Mouse (Mus musculus): ENCODE data around the gene Orc2.

Orc2 gene

GRCm38 (mm10) chr1:58504577-58505254, at the start of gene Orc2:
Orc2 (minus strand) TSS chr1:58505109.
- peak; percentile 86 to 91 for DNase-seq

GRCm38 (mm10) chr1:58541386-58541785, 36.5 kb upstream of the Orc2 start:
- no peak for DNase-seq

DNA sequence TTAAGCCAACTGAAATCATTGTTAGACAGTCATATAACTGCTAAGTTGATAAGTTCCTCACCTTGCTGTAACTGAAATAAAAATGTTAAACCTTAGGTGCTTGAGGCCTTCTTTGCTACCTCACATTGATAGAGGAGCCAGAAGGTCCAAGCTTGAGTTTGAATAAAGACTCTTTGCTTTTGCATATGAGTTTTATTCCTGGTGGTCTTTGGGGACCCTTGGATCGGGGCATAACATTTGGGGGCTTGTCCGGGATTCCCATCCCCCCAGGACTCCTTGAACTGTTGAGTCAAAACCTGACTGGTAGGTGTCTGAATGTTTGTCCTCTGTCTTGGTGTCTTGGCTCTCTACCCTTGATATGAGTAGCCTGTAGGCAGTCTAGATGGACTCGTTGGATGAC, 2.3 kb upstream of the Orc2 start:
- DNase-seq = no peak

- no peak for DNase-seq
These were observed 1.0 kb downstream of the Orc2 start for GRCm38 (mm10) chr1:58503793-58504370.

GRCm38 (mm10) chr1:58503134-58503533, 1.8 kb downstream of the Orc2 start:
- no peak for DNase-seq

DNA sequence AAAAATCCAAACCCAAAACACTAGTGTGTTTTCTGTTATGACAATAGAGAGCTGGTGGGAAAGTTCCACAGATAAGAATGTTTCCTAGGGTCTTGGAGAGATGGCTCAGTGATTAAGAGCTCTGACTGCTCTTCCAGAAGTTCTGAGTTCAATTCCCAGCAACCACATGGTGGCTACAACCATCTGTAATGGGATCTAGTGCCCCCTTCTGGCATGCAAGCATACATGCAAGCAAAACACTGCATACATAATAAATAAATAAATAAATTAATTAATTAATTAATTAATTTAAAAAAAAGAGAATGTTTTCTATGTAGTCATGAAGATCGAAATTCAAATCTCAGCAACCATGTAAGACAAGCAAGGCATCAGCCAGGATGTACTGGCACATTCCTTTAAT, 6.2 kb downstream of the Orc2 start:
- DNase-seq = no peak

- no peak for DNase-seq
These were observed 7.2 kb downstream of the Orc2 start for GRCm38 (mm10) chr1:58497678-58498077.

DNA sequence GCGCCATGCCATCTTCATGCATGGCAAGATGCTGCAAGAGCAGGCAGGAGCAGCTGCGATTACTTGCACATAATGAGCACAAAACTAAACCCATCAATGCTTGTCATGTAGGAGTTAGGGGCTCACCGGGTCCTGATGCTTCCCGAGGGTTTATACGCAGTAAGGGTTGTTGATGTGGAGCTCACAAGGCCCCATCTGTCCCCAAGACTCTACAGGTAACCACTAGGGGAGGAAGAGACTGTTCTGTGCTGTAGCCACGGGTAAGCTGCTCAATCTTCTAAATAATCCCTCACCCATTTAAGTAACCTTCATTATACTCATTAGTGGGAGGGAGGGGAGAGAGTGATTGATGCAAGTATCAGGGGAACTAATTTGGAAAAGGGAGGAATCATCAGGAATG, 9.3 kb downstream of the Orc2 start:
- no peak for DNase-seq

GRCm38 (mm10) chr1:58482647-58483046, 22.3 kb downstream of the Orc2 start:
- DNase-seq = no peak

DNA sequence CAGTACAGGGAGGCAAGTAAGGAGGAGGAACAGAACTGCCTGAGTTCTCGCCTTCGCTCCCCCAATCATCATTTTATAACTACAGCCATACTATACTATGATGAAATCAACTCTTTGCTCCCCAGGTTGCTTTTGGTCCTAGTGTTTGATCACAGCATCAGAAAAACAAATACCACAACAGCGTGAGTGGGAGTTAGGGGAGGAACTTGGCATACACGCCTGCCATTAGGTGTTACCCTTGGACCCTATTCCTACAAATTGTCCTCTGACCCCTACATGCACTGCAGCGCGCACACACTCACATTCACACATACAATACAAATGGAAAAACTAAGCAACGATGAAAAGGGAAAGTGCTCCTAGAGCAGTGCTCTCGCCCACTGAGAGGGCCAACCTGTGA, 29.2 kb downstream of the Orc2 start:
- no peak for DNase-seq

- DNase-seq = no peak
These were observed 39.3 kb downstream of the Orc2 start for GRCm38 (mm10) chr1:58465561-58465960.

- DNase-seq = no peak
These were observed 39.9 kb downstream of the Orc2 start for GRCm38 (mm10) chr1:58465042-58465441.

DNA sequence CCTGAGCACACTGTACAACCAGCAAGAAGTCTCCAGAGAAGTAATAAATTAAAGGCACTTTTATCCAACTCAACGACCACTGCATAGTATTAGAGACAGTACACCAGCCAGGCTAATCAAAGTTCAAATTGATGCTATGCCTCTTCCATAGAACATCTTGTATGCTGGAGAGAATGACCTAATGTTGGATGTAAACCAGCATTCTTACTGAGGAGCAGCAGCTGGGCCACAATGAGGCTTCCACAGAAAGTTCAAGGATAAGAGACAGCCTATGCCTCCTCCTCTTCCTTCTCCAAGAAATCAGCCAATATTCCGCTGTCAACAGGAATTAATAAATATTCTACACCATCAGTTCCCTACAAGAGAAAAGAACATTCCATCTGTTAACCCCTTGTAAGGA, 41.0 kb downstream of the Orc2 start:
- DNase-seq = no peak

DNA sequence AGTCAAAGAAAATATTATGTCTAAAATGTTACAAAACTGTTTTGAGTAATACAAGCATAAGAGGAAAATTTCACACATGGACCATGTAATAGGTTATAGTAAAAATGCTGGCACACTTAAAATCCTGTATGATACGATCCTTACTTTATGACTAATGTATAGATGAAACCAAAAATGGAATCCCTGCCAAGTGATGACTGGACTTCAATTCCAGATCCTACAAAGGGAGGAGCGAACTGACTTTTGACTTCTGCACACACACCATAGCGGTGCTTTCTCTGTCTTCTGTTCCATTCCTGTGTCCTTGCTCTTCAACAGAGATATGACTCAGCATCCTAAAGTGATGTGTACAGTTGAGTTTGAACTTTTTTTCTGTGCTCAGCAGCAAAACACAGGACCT, 44.3 kb downstream of the Orc2 start:
- DNase-seq = no peak

DNA sequence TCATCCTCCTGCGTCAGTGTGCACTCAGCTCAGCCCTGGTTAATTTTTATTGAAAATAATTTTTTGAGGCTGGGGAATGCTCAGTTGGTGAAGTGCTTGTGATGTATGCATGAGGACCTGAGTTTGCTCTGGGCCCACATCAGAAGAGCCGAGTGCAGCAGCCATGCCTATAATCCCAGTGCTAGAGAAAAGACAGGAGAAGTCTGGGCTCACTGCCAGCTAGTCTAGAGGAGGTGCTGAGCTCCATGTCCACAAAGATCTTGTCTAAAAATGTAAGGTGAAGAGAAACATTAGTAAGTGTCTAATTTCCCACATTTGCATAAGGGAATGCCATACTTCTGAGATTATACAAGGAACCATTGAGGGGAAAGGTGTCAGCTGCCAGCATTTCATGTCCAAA, 46.0 kb downstream of the Orc2 start:
- DNase-seq = no peak

DNA sequence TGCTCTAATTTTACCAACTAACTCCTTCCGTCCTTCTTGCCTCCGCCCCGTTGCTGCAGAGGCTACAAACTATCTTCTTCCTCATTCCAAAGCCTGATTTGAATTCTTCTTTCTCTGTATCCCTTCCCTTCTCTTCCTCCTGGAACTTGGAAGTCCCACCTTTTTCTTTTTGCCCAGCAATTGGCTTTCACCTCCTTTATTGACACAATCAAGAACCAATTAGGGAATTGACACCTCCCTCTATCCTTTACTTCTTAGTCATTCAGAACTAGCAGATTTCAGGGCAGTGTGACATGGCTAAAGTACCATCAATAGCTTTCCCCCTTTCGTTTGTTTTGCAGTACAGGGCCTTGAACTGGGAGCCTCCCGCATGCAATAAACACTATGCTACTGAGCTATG, 46.7 kb downstream of the Orc2 start:
- no peak for DNase-seq

GRCm38 (mm10) chr1:58454316-58454715, 50.6 kb downstream of the Orc2 start:
- no peak for DNase-seq

GRCm38 (mm10) chr1:58448396-58448795, 56.5 kb downstream of the Orc2 start:
- no peak for DNase-seq

GRCm38 (mm10) chr1:58447766-58448165, 57.1 kb downstream of the Orc2 start:
- no peak for DNase-seq

GRCm38 (mm10) chr1:58445861-58446260, 59.0 kb downstream of the Orc2 start:
- DNase-seq = no peak

DNA sequence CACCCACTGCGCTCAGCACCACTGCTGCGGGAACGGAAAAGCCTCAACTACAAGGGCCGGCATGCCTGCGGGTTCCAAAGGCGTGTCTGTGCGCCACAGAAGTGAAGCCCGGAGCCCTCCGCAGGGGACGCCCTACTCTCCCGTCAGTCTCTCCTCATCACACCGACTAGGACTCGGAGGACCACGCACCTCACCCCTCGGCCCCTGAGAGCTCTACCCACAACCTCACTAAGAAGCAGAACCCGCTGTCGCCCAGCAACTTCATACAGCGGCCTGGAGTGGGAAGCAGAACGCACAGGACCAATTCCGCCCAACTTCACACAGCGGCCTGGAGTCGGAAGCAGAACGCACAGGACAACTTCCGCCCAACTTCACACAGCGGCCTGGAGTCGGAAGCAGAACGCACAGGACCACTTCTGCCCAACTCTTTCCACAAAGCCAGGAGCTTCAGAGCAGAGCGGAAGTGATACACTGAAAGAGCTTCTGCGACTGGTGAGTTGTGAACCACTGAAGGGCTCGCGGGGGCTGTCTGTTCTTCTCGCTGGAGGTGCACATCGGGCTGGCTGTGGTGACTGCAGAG, 59.7 kb downstream of the Orc2 start, which contains the start of the genes Nif3l1 and Ppil3:
Gene Nif3l1 (plus strand): TSS at position 9 of the 580 bp plus-strand sequence.
Gene Ppil3 (minus strand): TSS at position 344 of the 580 bp plus-strand sequence.
- peak; percentile 73 to 79 for DNase-seq

DNA sequence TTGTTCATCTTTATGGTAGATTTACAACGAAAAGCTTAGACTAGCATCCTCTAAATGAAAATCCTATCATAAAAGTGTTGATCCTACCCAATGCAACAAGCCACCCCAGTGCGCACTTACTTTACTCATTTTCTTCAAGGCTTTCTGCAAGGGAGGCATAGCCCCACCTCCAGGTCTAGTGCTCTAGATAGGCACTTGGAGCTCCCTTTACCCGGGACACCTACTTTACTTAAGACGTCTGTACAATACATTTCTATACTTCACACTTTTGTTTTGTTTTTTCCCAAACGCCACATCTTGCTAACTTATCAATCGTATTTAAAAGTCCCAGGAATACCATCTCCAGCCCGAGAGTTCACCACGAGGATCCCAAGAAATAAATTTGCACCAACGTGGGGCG, 60.2 kb downstream of the Orc2 start:
- DNase-seq = no peak

GRCm38 (mm10) chr1:58424551-58424950, 80.4 kb downstream of the Orc2 start:
- no peak for DNase-seq
